Mouse (Mus musculus): ENCODE data around the gene Slc30a9. TPM values are rescaled to one million over a fixed set of nuclear protein-coding genes. Genes with fewer than 3 reads are reported as not detected.

Gene Slc30a9
- 100 to 1,000 TPM; 194 TPM for total RNA-seq (2021)

- intact Hi-C loops (cut with DNase I): no loop called here
- DNase-seq (ENCODE audit: low spot score in 2 of 2): peak; percentile 93
Observed at GRCm38 (mm10) chr5:67306698-67307521, at the start of gene Slc30a9. Gene Slc30a9 (plus strand): TSS chr5:67306955.

GRCm38 (mm10) chr5:67258473-67258872 lies 48.3 kb upstream of the Slc30a9 start:
- intact Hi-C loops (cut with DNase I): no loop called here

DNA sequence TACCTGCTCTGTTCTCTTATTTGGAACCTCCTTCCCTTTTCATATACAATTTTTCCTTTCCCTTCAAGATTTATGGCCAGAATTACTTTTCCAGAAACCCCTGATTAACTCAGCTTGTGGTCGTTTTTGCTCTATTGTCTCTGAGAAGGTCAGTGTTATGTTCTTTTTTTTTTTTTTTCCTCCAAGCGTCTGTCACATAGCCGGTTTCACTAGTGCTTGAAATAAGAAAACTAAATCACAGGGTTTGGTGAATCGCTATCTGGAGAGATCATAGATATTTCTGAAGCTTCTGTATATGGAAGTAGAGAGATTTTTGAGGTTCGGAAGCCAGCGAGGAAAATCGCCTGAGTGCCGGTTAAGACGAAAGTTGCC lies 46.6 kb upstream of the Slc30a9 start:
- intact Hi-C loops (cut with DNase I): no loop called here
- no peak for DNase-seq (ENCODE audit: low spot score in 2 of 2)

More at GRCm38 (mm10) chr5:67258473-67258872, 48.3 kb upstream of the Slc30a9 start:
- peak in 1 of 2 experiments; percentile 68 for DNase-seq (ENCODE audit: low spot score in 2 of 2)

DNA sequence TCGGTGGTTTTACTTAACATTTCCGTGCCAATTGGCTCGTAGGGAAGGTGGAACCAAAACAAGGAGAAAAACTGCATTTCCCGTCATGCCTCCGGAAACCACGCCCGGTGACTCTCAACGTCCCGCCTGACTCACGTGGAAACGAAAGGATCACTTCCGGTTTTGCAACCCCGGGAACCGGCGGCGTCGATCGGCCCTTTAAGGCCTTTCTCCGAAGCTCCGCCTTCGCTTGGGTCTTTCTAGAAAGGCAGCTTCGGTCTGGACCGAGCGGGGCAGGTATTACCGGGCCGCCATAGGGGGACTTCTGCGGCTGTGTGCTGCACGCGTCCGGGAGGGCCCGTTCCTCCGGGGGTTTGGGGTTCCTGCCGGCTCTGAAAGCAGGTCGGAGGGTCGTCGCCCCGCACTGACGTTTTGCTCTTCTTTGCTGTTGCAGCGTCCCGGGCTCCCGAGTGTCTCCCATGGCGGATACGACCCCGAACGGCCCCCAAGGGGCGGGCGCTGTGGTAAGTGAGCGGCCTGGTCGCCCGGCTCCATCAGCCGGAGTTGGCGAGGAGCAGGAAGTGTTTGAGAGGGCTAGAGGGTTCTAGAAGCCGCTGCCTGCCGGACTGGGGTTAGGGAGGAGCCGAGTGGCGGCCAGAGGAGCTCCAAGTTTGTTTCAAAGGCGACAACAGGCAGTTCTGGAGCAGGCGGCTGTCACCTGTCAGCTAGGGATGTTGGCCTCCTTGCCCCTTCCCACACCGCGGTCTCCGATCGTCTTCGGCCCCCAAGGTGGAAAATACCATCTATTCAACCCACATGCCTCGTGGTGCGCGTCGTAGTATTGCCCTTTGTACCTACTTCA lies 46.0 kb upstream of the Slc30a9 start, which contains the start of gene Tmem33:
TSS of gene Tmem33 (plus strand) at position 35 of the 841 bp plus-strand sequence.
- intact Hi-C loops (cut with DNase I): no loop called here

GRCm38 (mm10) chr5:67262964-67263363 lies 43.8 kb upstream of the Slc30a9 start:
- intact Hi-C loops (cut with DNase I): no loop called here
- no peak for DNase-seq (ENCODE audit: low spot score in 2 of 2)

More for the DNA sequence above, 46.0 kb upstream of the Slc30a9 start, which contains the start of gene Tmem33:
- DNase-seq (ENCODE audit: low spot score in 2 of 2): peak; percentile 92 to 98

DNA sequence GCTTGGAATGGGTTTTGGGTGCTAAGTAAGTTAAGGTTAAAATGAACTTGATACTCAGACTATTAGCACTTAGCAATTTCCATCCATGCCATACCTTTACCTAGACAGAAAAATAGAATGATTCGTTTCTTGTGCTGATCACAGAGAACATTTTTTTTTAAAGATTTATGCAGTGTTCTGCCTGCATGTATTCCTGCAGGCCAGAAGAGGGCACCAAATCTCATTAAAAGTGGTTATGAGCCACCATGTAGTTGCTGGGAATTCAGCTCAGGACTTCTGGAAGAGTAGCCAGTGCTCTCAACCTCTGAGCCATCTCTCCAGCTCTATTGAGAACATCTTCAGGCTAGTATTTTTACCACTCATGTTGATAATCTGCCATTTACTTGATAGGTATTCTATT lies 40.6 kb upstream of the Slc30a9 start:
- intact Hi-C loops (cut with DNase I): no loop called here
- no peak for DNase-seq (ENCODE audit: low spot score in 2 of 2)

DNA sequence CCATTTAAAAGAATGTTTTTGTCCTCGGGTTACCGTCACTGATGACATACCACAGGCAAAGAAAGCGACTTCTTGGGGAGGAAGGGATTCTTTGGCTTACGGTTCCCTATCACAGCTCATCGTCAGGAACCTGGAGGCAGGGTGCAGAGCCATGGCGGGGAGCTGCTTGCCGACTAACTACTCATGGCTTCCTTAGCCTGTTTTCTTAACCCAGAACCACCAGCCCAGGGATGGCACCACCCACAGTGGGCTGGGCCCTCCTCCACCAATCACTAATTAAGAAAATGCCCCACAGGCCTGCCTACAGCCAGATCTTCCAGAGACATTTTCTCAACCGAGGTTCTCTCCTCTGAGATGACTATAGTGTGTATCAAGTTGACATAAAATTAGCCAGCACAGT lies 37.4 kb upstream of the Slc30a9 start:
- DNase-seq (ENCODE audit: low spot score in 2 of 2): no peak
- intact Hi-C loops (cut with DNase I): no loop called here

DNA sequence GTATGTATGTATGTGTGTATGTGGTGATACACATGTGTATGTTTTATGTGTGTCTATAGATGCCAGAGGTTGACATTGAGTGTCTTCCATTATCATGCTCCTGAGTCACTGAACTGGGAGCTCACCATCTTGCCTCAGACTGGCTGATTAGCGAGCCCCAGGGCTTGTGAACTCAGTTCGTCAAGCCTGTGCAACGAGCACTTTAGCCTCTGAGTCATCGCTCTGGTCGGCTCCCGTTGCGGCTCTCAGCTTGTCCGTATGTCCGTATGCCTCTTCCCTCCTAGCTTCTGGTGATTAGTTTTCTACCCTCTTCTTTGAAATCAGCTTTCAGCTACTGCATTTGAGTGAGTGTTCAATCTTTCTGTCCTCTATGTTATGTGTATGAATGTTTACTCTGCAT lies 27.3 kb upstream of the Slc30a9 start:
- intact Hi-C loops (cut with DNase I): no loop called here
- DNase-seq (ENCODE audit: low spot score in 2 of 2): no peak

DNA sequence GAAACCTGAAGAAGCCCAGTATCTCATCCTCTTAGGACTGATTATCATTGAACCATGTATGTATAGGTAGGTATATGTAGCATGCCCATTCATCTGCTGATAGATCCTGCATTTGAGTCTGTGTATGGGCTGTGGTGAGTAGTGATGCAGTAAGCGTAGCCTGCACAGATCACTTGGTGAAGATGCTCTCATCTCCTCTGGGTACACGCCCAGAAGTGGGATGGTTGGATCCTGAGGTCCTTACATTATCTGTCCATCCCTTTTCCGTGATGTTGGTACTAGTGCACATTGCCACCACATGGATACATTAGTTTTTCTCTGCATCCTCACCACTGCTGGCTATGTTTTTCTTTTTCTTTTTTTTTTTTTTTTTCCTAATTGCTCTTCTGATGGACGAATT lies 26.9 kb upstream of the Slc30a9 start:
- intact Hi-C loops (cut with DNase I): no loop called here
- no peak for DNase-seq (ENCODE audit: low spot score in 2 of 2)

GRCm38 (mm10) chr5:67280400-67280799 lies 26.4 kb upstream of the Slc30a9 start:
- intact Hi-C loops (cut with DNase I): no loop called here
- DNase-seq (ENCODE audit: low spot score in 2 of 2): no peak

DNA sequence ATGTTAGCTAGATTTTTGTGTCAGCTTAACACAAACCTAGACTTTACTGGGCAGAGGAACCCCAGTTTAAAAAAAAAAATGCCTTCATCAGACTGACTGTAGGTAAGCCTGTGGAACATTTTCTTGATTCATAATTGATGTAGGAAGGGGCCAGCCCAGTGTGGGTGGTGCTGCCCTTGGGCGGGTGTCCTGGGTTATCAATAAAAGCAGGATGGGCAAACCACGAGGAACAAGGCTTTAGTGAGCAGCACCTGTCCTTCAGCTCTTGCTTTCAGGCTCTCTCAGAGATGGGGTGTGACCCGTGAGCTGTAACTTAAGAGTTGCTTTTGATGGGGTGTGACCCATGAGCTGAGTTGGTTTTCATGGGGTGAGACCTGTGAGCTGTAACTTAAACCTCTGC lies 11.7 kb upstream of the Slc30a9 start:
- intact Hi-C loops (cut with DNase I): no loop called here
- DNase-seq (ENCODE audit: low spot score in 2 of 2): no peak

GRCm38 (mm10) chr5:67295682-67296081 lies 11.1 kb upstream of the Slc30a9 start:
- peak in 1 of 2 experiments; percentile 71 for DNase-seq (ENCODE audit: low spot score in 2 of 2)
- intact Hi-C loops (cut with DNase I): no loop called here

DNA sequence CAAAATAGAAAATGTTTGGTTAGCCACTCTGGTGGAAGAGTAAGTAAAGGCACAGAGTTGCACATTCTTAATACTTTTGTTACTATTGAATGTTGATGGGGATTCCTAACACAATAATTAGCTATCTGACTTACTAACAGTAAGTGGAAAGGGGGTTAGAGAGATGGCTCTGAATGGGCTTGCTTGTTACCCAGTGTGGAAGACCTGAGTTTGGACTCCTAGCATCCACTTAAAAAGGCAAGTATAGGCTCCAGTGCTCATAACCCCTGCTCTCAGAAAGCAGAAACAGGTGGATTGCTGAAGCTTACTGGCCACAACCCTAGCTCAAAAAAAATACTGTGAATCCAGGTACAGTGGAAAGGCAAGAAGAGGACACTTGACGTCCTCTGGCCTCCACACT lies 10.6 kb upstream of the Slc30a9 start:
- intact Hi-C loops (cut with DNase I): no loop called here
- no peak for DNase-seq (ENCODE audit: low spot score in 2 of 2)

DNA sequence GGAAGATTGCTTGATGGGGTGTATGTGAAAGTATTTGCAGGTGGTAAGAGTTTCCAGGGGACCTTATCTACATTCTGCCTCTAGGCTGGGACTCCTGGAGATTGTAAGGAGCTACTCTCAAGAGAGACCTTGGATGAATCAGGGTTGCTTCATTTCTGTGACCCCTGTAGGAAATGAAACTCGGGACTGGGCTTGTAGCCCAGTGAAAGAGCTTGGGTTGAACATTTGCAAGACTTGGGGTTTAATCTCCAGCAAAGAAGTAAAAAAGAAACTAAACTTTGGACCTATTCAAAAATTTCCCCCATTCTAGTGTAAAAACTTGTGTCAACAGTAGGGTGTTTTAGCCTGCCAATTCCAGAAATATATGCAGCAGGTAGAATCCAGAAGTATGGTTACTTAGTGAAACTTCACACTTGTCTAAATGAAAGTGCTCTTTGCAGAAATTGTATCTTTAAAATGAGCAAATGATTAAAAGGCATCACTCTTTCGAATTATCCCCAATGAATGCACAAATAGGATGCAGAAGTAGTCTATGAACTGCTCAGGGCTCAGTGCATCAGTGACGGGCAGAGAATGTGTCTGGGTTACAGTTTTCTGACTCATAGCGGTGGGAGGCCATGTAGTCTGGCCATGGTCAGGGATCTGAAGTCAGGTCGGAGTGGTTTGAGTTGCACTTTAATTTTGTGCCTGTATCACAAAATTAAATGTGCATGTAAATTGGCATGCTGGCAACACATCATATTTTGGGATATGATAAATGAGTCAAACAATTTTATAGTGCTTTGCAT lies 9.5 kb upstream of the Slc30a9 start:
- DNase-seq (ENCODE audit: low spot score in 2 of 2): no peak
- intact Hi-C loops (cut with DNase I): no loop called here

- intact Hi-C loops (cut with DNase I): no loop called here
- DNase-seq (ENCODE audit: low spot score in 2 of 2): no peak
Observed at GRCm38 (mm10) chr5:67299847-67300412, 6.8 kb upstream of the Slc30a9 start.

- intact Hi-C loops (cut with DNase I): no loop called here
- no peak for DNase-seq (ENCODE audit: low spot score in 2 of 2)
Observed at GRCm38 (mm10) chr5:67300926-67301597, 5.7 kb upstream of the Slc30a9 start.

DNA sequence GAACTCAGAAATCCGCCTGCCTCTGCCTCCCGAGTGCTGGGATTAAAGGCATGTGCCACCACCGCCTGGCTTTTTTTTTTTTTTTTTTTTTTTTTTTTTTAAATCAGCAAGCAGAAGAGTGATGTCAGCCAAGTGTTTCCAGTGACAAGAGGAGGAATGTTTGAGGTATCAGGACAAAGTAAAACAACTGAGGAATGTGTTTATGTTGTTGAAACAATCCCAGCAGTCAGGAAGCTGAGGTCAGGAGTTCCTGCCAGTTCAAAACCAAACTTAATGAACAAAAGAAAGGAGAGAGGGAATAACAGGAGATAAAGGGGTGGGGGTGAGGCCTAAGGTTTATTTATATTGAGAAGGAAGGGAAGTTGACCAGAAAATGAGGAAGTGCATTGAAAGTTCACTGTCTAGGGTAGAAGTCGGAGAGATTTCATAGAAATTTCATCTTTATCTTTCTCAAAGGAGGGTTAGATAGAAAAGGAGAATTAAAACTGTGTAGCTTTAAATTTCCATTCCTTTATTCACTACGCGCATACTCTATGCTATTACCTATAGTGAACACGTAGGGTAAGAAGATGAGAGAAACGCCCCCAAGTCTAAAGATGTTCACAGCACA lies 4.9 kb upstream of the Slc30a9 start:
- no peak for DNase-seq (ENCODE audit: low spot score in 2 of 2)
- intact Hi-C loops (cut with DNase I): no loop called here

GRCm38 (mm10) chr5:67303816-67304215 lies 2.9 kb upstream of the Slc30a9 start:
- intact Hi-C loops (cut with DNase I): no loop called here
- no peak for DNase-seq (ENCODE audit: low spot score in 2 of 2)
